Mouse (Mus musculus) frontal cortex, adult (tissue): ENCODE measurements around the gene Kcnq2.

Source experiments
- ATAC-seq: cut with Nextera tagmentation; 2 replicates; pipeline ENCODE4 v1.9.2; 2017; ENCODE audit warnings: mild to moderate bottlenecking, moderate library complexity, mixed read lengths; ENCODE audit not compliant: low TSS enrichment

The Kcnq2 gene

DNA sequence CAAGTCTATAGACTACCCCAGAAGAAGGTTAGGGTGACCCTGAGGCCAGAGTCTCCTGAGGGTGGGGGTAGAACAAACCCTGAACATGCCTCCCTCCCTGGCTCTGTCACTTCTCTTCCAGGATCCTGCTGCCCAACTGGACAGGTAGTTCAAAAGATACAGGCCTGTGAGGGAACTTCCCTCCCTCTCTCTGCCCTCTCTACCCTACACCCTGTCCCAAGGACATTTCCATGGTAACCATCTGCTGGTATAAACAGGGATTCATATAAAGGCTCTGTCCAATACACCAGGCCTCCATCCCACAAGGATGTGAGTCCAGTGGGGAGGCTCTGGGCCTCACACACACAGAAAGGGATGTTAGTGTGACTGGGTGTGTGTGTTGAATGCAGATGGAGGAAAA is 92.7 kb downstream of the Kcnq2 start:
- no peak for ATAC-seq

DNA sequence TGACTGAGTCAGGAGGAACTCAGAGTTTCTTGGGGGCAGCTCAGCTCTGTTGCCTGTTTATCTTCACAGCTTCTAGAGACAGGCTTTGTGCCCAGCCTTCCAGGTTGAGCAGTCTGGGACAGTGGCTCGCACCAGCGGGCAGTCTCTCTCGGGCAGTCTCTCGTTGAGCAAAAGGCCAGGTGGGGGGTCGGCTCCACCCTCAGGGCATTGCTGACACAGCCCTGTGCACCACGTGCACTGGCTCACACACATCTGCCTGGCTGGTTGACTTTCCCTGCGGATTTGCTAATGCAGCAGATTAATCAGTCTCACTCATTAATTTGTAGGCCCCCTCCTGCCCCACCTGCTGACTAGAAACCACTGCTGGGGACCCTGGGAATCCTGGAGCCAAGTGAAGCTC is 93.2 kb downstream of the Kcnq2 start:
- no peak for ATAC-seq

DNA sequence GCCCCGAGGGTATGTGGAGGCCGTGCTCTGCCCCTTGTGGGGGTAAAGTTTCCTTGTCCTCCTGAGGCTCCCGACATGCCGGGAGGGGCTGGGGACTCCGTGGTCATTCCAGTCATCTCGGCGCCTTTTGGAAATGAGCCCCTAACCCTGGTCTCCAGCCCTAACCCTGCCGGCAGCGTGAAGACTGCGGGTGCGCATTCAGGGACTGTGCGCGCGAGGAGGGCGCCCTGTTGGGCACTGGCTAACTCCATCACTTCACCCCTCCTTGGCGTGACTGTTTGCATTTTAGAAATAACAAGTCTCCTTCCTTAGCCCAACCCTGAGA is 95.8 kb downstream of the Kcnq2 start:
- ATAC-seq = no peak

DNA sequence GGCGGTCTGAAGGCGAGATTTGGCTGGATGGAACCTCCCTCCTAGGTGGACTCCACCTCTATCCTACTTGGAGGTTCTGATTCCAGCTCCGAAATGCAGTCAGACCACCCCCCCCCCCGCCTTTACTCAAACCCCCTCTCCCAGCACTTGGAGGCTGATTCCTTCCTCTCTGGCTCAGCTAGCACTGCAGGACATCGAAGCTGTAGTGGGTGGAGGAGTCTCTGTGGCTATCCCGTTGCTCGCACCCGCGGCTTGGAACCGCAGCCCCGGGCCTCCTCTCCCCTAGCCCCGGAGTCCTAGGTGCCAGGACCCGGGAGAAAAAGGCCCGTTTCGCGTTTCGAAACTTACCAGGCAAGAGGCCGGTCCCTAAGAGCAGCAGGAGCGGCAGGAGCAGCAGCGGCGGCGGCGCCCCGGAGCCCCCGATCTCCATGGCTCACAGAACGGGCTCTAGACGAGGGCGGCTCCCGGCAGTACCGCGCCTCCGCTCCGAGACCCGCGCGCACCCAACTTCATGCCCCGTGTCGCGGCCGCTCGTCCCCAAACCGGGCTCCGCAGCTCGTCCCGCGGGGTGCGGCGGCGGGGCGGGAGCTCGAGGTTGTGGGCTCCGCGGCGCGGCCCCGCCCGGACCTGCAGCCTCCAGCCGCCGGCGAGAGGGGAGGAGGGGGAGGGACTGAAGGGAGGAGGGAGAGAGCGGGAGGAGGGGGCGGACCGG is 96.3 kb downstream of the Kcnq2 start:
- ATAC-seq = peak; percentile 31; the same call in 1 of the 2 replicates

DNA sequence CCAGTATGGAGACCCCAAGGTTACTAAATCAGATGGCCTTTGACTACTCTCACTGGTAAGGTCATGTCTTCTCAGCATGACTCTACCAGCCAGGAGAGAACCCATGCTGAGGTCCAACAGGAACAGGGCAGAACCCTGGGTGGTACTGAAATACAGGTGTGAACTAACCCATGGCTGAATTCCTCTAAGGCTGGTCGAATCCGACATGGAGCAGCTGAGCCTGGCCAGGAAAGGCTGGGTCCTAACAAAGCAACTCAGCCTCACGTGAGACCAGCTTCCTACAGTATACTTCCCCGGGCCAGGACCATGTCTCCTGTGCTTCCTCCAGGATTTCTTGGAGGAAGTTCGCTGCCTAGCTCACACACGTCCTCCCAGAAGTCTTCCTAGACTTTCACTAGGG is 98.5 kb downstream of the Kcnq2 start:
- ATAC-seq = no peak

DNA sequence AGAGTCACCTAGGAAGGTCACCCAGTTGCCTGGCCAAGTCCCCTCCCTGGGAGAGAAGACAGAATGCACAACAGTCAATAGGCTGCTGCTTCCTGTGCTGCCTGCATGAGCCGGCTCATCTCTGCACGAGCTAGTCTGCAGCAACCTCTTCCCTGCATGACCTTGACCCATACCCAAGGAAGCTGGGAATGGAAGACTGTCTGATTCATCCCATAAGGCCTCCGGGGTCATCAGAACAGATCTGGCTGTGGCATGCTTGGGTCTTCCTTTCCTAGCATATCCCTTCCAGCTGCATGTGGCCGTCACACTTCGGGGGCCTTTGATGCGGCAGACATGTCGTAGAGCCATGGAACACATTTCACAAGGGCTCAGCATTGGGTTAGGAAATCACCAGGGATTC is 99.9 kb downstream of the Kcnq2 start:
- no peak for ATAC-seq

DNA sequence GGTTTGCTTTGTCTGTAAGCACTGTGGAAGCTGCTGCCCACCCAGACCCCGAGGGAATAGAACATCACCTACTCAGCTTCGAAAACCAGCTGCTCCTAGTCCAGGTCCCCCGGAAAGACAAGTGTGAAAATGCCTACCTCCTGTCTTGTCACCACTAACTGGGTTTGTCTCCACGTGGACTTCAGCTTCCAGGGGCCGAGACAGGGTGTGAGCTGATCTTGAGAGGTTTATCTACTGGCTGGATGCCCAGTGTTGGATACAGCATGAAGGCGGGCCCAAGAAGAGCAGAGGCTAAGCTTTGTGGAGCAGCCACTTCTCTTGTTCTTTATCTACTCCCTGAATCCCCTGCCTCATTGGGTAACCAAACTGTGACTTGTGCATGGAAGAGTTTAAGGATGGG is 101.8 kb downstream of the Kcnq2 start:
- no peak for ATAC-seq

DNA sequence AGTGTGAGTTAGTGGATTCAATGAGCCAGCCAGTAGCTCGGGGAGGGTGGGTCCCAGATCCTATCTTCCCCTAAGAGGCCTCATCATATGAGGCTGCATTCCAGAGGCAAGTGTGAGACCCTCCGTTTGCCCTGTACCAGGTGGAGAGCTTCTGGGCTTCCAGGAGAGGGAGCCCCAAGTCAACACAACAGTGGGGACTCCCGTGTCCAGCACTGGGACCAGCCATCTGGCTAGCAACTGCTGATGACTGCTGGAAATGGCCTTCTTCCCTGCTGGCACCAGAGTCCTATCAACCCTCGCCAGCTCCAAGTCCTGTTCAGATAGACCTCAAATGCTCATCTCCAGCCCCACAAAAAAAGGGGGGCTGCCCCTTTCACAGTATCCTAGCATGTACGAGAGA is 102.7 kb downstream of the Kcnq2 start:
- ATAC-seq = peak; percentile 16; the same call in 1 of the 2 replicates

DNA sequence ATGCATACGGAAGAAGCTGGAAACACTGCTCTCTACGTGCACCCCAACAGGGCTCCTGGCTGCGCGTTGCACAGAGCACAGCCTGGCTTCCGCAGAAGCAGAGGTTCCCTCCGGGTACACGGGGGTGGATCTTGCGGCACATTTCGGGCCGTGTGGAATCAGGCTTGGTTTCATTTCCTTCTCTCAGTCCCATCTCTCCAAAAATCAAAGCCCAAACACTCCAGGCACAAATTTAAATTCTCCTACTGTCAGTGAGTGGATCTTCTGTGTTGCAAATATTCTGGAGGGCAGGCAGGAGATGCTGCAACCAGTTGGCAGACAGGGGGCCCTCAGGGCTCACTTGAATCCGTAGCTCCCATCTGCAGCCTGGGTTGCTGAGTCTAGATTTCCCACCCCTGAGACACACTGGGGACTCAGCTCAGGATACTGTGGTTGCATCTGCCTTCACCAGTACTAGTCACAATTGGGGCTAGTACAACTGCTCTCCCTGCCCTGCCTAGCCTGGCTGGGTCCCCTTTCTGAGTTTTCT is 103.6 kb downstream of the Kcnq2 start:
- ATAC-seq = peak; percentile 60
